Mouse (Mus musculus): Measurements from ENCODE around the gene Gsg1l. TPM values are rescaled to one million over a fixed set of nuclear protein-coding genes. Genes with fewer than 3 reads are reported as not detected.

Gsg1l gene
- total and polyA plus RNA-seq, 2 experiments from 2014 or later = 5.7 to 16.6 TPM

- no peak for DNase-seq (ENCODE audit: low spot score)
- TF ChIP-seq EP300 (IDR thresholded peaks at IDR 0.05; ENCODE audit: low read depth) = no peak
- no peak for TF ChIP-seq CTCF (IDR thresholded peaks at IDR 0.05; ENCODE audit: low read depth)
- Histone ChIP-seq H3K4me2 (ENCODE audit: low read depth, low read length) (no peak overlapping the region), H3K36me3 (replicated peaks; ENCODE audit: control insufficient read depth, insufficient read depth, low read length) (no peaks in the 10 kb centered on the region), H3K9ac (replicated peaks; ENCODE audit: low read depth, low read length) (no peak overlapping the region), H3K9me3 (replicated peaks; ENCODE audit: control insufficient read depth, low read length) (no peaks in the 10 kb centered on the region), H3K4me1 (ENCODE audit: control insufficient read depth, insufficient read depth) (no peaks in the 10 kb centered on the region), H3K27ac (ENCODE audit: low read depth) (no peak overlapping the region), H3K4me3 (ENCODE audit: low read depth, low read length) (no peak overlapping the region), H3K27me3 (ENCODE audit: control insufficient read depth, insufficient read depth, low read length) (no peaks in the 10 kb centered on the region)
- ATAC-seq (ENCODE audit: insufficient read depth, low read depth) = no peak
- 89% methylated on average over 5 of the region's 5 CpGs for WGBS
Observed at GRCm38 (mm10) chr7:125893621-125894020, 188.6 kb downstream of the Gsg1l start.

GRCm38 (mm10) chr7:125888373-125888772, 193.8 kb downstream of the Gsg1l start:
- H3K4me1 ChIP-seq (ENCODE audit: control insufficient read depth, insufficient read depth) = 0 out of 2 replicates have a peak, but pooled peaks cover 3% of the 10 kb centered on the region
- no peak overlapping the region for H3K4me3 ChIP-seq (ENCODE audit: low read depth, low read length)
- no peak overlapping the region for H3K27ac ChIP-seq (ENCODE audit: low read depth)
- H3K36me3 ChIP-seq (replicated peaks; ENCODE audit: control insufficient read depth, insufficient read depth, low read length) = no peaks in the 10 kb centered on the region
- H3K27me3 ChIP-seq (ENCODE audit: control insufficient read depth, insufficient read depth, low read length) = no peaks in the 10 kb centered on the region
- ATAC-seq (ENCODE audit: insufficient read depth, low read depth) (no peak), DNase-seq (ENCODE audit: low spot score) (no peak)
- WGBS = 64% methylated on average over 12 of the region's 12 CpGs
- H3K9me3 ChIP-seq (replicated peaks; ENCODE audit: control insufficient read depth, low read length) = no peaks in the 10 kb centered on the region
- H3K4me2 ChIP-seq (ENCODE audit: low read depth, low read length) = no peak overlapping the region
- H3K9ac ChIP-seq (replicated peaks; ENCODE audit: low read depth, low read length) = no peak overlapping the region
- no peak for TF ChIP-seq EP300 (IDR thresholded peaks at IDR 0.05; ENCODE audit: low read depth)
- no peak for TF ChIP-seq CTCF (IDR thresholded peaks at IDR 0.05; ENCODE audit: low read depth)

GRCm38 (mm10) chr7:125887761-125888160, 194.4 kb downstream of the Gsg1l start:
- Histone ChIP-seq H3K9me3 (replicated peaks; ENCODE audit: control insufficient read depth, low read length) (no peaks in the 10 kb centered on the region), H3K4me3 (ENCODE audit: low read depth, low read length) (no peak overlapping the region), H3K27me3 (ENCODE audit: control insufficient read depth, insufficient read depth, low read length) (no peaks in the 10 kb centered on the region), H3K9ac (replicated peaks; ENCODE audit: low read depth, low read length) (no peak overlapping the region), H3K36me3 (replicated peaks; ENCODE audit: control insufficient read depth, insufficient read depth, low read length) (no peaks in the 10 kb centered on the region), H3K27ac (ENCODE audit: low read depth) (no peak overlapping the region), H3K4me1 (ENCODE audit: control insufficient read depth, insufficient read depth) (0 out of 2 replicates have a peak, but pooled peaks cover 3% of the 10 kb centered on the region), H3K4me2 (ENCODE audit: low read depth, low read length) (no peak overlapping the region)
- DNase-seq (ENCODE audit: low spot score) = no peak
- TF ChIP-seq EP300 (IDR thresholded peaks at IDR 0.05; ENCODE audit: low read depth) = no peak
- TF ChIP-seq CTCF (IDR thresholded peaks at IDR 0.05; ENCODE audit: low read depth) = no peak
- no peak for ATAC-seq (ENCODE audit: insufficient read depth, low read depth)
- 84% methylated on average over 5 of the region's 5 CpGs for WGBS

- no peaks in the 10 kb centered on the region for H3K9me3 ChIP-seq (replicated peaks; ENCODE audit: control insufficient read depth, low read length)
- H3K4me3 ChIP-seq (ENCODE audit: low read depth, low read length) = no peak overlapping the region
- H3K27ac ChIP-seq (ENCODE audit: low read depth) = no peak overlapping the region
- H3K4me1 ChIP-seq (ENCODE audit: control insufficient read depth, insufficient read depth) = 0 out of 2 replicates have a peak, but pooled peaks cover 3% of the 10 kb centered on the region
- H3K36me3 ChIP-seq (replicated peaks; ENCODE audit: control insufficient read depth, insufficient read depth, low read length) = no peaks in the 10 kb centered on the region
- no peak overlapping the region for H3K4me2 ChIP-seq (ENCODE audit: low read depth, low read length)
- H3K9ac ChIP-seq (replicated peaks; ENCODE audit: low read depth, low read length) = no peak overlapping the region
- WGBS = 77% methylated on average over 4 of the region's 4 CpGs
- no peaks in the 10 kb centered on the region for H3K27me3 ChIP-seq (ENCODE audit: control insufficient read depth, insufficient read depth, low read length)
- DNase-seq (ENCODE audit: low spot score) (no peak), ATAC-seq (ENCODE audit: insufficient read depth, low read depth) (no peak)
- TF ChIP-seq EP300 (IDR thresholded peaks at IDR 0.05; ENCODE audit: low read depth) (no peak), CTCF (IDR thresholded peaks at IDR 0.05; ENCODE audit: low read depth) (no peak)
Observed at GRCm38 (mm10) chr7:125887124-125887523, 195.1 kb downstream of the Gsg1l start.

GRCm38 (mm10) chr7:125886116-125886680, 196.0 kb downstream of the Gsg1l start:
- no peak for TF ChIP-seq CTCF (IDR thresholded peaks at IDR 0.05; ENCODE audit: low read depth)
- TF ChIP-seq EP300 (IDR thresholded peaks at IDR 0.05; ENCODE audit: low read depth) = no peak
- Histone ChIP-seq H3K4me3 (ENCODE audit: low read depth, low read length) (no peak overlapping the region), H3K4me1 (ENCODE audit: control insufficient read depth, insufficient read depth) (0 out of 2 replicates have a peak, but pooled peaks cover 3% of the 10 kb centered on the region), H3K9me3 (replicated peaks; ENCODE audit: control insufficient read depth, low read length) (no peaks in the 10 kb centered on the region), H3K9ac (replicated peaks; ENCODE audit: low read depth, low read length) (no peak overlapping the region), H3K27me3 (ENCODE audit: control insufficient read depth, insufficient read depth, low read length) (no peaks in the 10 kb centered on the region), H3K4me2 (ENCODE audit: low read depth, low read length) (no peak overlapping the region), H3K36me3 (replicated peaks; ENCODE audit: control insufficient read depth, insufficient read depth, low read length) (no peaks in the 10 kb centered on the region), H3K27ac (ENCODE audit: low read depth) (no peak overlapping the region)
- DNase-seq (ENCODE audit: low spot score) = no peak
- 46% methylated on average over 4 of the region's 4 CpGs for WGBS
- no peak for ATAC-seq (ENCODE audit: insufficient read depth, low read depth)

GRCm38 (mm10) chr7:125883232-125883631, 199.0 kb downstream of the Gsg1l start:
- Histone ChIP-seq H3K36me3 (replicated peaks; ENCODE audit: control insufficient read depth, insufficient read depth, low read length) (no peaks in the 10 kb centered on the region), H3K4me3 (ENCODE audit: low read depth, low read length) (no peak overlapping the region), H3K27me3 (ENCODE audit: control insufficient read depth, insufficient read depth, low read length) (no peaks in the 10 kb centered on the region), H3K9ac (replicated peaks; ENCODE audit: low read depth, low read length) (no peak overlapping the region), H3K4me2 (ENCODE audit: low read depth, low read length) (no peak overlapping the region), H3K27ac (ENCODE audit: low read depth) (no peak overlapping the region), H3K9me3 (replicated peaks; ENCODE audit: control insufficient read depth, low read length) (no peaks in the 10 kb centered on the region), H3K4me1 (ENCODE audit: control insufficient read depth, insufficient read depth) (0 out of 2 replicates have a peak, but pooled peaks cover 3% of the 10 kb centered on the region)
- no peak for DNase-seq (ENCODE audit: low spot score)
- ATAC-seq (ENCODE audit: insufficient read depth, low read depth) = no peak
- TF ChIP-seq CTCF (IDR thresholded peaks at IDR 0.05; ENCODE audit: low read depth) = no peak
- TF ChIP-seq EP300 (IDR thresholded peaks at IDR 0.05; ENCODE audit: low read depth) = no peak
- 90% methylated on average over 2 of the region's 2 CpGs for WGBS
